Mouse (Mus musculus): Measurements from ENCODE around the gene Sema4d.

GRCm38 (mm10) chr13:51792729-51793424, 670 bp downstream of the Sema4d start:
- TF ChIP-seq EP300 (optimal IDR thresholded peaks at IDR 0.05) (no peak), CTCF (IDR thresholded peaks at IDR 0.05; ENCODE audit: low read depth) (no peak)
